Mouse (Mus musculus): ENCODE data around the gene Atr. TPM values are rescaled to one million over a fixed set of nuclear protein-coding genes. Genes with fewer than 3 reads are reported as not detected.

The Atr gene
- polyA plus RNA-seq, 1 experiment from 2014 or later: 22.6 TPM

Other genes with a start within 250 kb of the Atr start
- gene Pcolce2, start 220.0 kb upstream of the Atr start, polyA plus RNA-seq (2016; fragmentation: Nextera tagmentation; extraction: Ambion mirVana): 7.0 and 7.1 TPM in 2 replicates
- 0.90 and 1.4 TPM in 2 replicates for gene Trpc1, start 107.2 kb upstream of the Atr start, polyA plus RNA-seq (2016; fragmentation: Nextera tagmentation; extraction: Ambion mirVana)
- gene Pls1, start 12.3 kb upstream of the Atr start, polyA plus RNA-seq (2016; fragmentation: Nextera tagmentation; extraction: Ambion mirVana): 2.8 and 2.9 TPM in 2 replicates
- gene Xrn1, start 97.2 kb downstream of the Atr start, polyA plus RNA-seq (2016; fragmentation: Nextera tagmentation; extraction: Ambion mirVana): 17.0 and 20.0 TPM in 2 replicates